Mouse (Mus musculus) E14TG2a.4 (cell line): Measurements from ENCODE around the gene Dstn.

Experiments
- CTCF ChIP-seq: conservative IDR thresholded peaks from 2 replicates; pipeline ENCODE4 v1.5.1; 2014; ENCODE audit warnings: low read length
- NANOG ChIP-seq: IDR thresholded peaks from 2 replicates; pipeline ENCODE4 v1.6.1; 2014; ENCODE audit warnings: borderline replicate concordance, low read length, mixed read lengths
- POU5F1 ChIP-seq: IDR thresholded peaks from 2 replicates; pipeline ENCODE4 v1.6.1; 2014; ENCODE audit warnings: low read length, borderline replicate concordance

- TF ChIP-seq CTCF (no peak), POU5F1 (no peak), NANOG (no peak)
Observed at GRCm38 (mm10) chr2:143937861-143938260, 22.7 kb downstream of the Dstn start.
